Mouse (Mus musculus) heart, embryonic 14.5 days (tissue): ENCODE results near the gene Tbx21. TPM values are rescaled to one million over a fixed set of nuclear protein-coding genes. Genes with fewer than 3 reads are reported as not detected.
A peak's percentile ranks its signal among the peaks of the same experiment; 100 is the strongest.

Source experiments
- ATAC-seq: fragments of 200-750 bp; cut with Nextera tagmentation; 2 replicates; pipeline ENCODE4 v1.8.0; 2017; ENCODE audit warnings: low read depth, moderate TSS enrichment; ENCODE audit not compliant: insufficient number of reproducible peaks, insufficient read depth, low FRiP score
- H3K27ac ChIP-seq, 2 experiments: fragments of 200-500 bp in 1 of 2; fragments of 300-500 bp in 1 of 2; sonication (generic) in 1 of 2; replicated peaks in 1 of 2; 2 replicates each; pipeline ENCODE4 v1.5.1; 2012 to 2014; ENCODE audit warnings: low read depth in 2 of 2, low read length in 2 of 2, control low read depth in 1 of 2, mild to moderate bottlenecking in 1 of 2, mixed read lengths in 1 of 2; ENCODE audit not compliant: control insufficient read depth in 1 of 2, insufficient read depth in 1 of 2
- H3K27me3 ChIP-seq: fragments of 300-500 bp; sonication (generic); 2 replicates; pipeline ENCODE4 v1.6.1; 2014; ENCODE audit warnings: mild to moderate bottlenecking, low read length, control low read depth; ENCODE audit not compliant: control insufficient read depth, insufficient read depth
- H3K36me3 ChIP-seq: fragments of 300-500 bp; sonication (generic); 2 replicates; pipeline ENCODE4 v1.6.1; 2014; ENCODE audit warnings: mild to moderate bottlenecking, control low read depth, low read length, mixed read lengths; ENCODE audit not compliant: control insufficient read depth, insufficient read depth
- H3K4me1 ChIP-seq, 2 experiments: fragments of 200-500 bp in 1 of 2; fragments of 300-500 bp in 1 of 2; sonication (generic) in 1 of 2; 2 replicates each; pipeline ENCODE4 v1.6.1; 2012 to 2014; ENCODE audit warnings: low read length in 2 of 2, control low read depth in 1 of 2, mixed read lengths in 1 of 2; ENCODE audit not compliant: control insufficient read depth in 2 of 2, insufficient read depth in 2 of 2
- H3K4me2 ChIP-seq: fragments of 300-500 bp; sonication (generic); 2 replicates; pipeline ENCODE4 v1.6.1; 2014; ENCODE audit warnings: mild to moderate bottlenecking, low read length
- H3K4me3 ChIP-seq, 2 experiments: fragments of 200-500 bp in 1 of 2; fragments of 300-500 bp in 1 of 2; sonication (generic) in 1 of 2; 2 replicates each; pipeline ENCODE4 v1.5.1; 2012 to 2014; ENCODE audit warnings: low read length in 2 of 2, mild to moderate bottlenecking in 2 of 2, control low read depth in 1 of 2, low read depth in 1 of 2, moderate library complexity in 1 of 2; ENCODE audit not compliant: control insufficient read depth in 1 of 2, insufficient read depth in 1 of 2
- H3K9ac ChIP-seq: fragments of 300-500 bp; sonication (generic); 2 replicates; pipeline ENCODE4 v1.6.1; 2014; ENCODE audit warnings: mild to moderate bottlenecking, low read length
- H3K9me3 ChIP-seq: fragments of 300-500 bp; sonication (generic); 2 replicates; pipeline ENCODE4 v1.6.1; 2016; ENCODE audit warnings: low read length, control low read depth; ENCODE audit not compliant: control insufficient read depth
- WGBS: fragments of 180-500 bp; shearing (Covaris S2); extraction: QIAGEN DNeasy Blood & Tissue Kit; methylation state at CpG from one replicate; pipeline ENCODE4 v1.1.7; 2014; 5-methylcytosine and 5-hydroxymethylcytosine counted together
- polyA plus RNA-seq: library from polyadenylated mRNA; unstranded; fragments of >200 nt; fragmentation: Nextera tagmentation; extraction: Ambion mirVana; gene quantifications from 2 replicates; pipeline ENCODE4 v1.2.1, GENCODE M21; 2014

The Tbx21 gene
- polyA plus RNA-seq, 1 experiment from 2014 or later: 0.08 TPM

DNA sequence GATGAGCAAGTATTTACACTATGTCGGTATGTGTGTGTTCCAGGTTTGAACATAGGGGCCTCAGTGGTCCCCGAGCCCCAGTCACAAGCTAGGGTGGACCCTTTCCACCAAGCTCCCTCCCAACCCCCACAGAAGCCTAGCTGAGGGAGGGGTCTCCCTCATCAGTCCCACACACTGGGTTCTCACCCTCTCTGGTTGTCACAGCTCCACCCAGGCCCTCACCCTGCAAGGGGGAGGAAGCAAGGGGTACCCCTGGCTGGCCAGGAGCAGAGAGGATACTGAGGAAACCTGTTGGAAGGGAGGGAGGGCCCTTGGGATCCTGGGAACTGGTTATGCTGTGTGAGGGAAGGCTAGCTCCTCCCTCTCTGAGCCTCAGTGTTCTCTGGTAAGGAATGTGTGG is 30.2 kb upstream of the Tbx21 start:
- peaks cover 5% of the 10 kb centered on the region for H3K27me3 ChIP-seq
- H3K4me1 ChIP-seq: peaks cover 10 to 15% of the 10 kb centered on the region in 2 experiments; a peak in 3 of 4 replicates
- no peaks in the 10 kb centered on the region for H3K9me3 ChIP-seq
- 72% methylated on average over 2 of the region's 2 CpGs for WGBS
- no peak overlapping the region for H3K4me2 ChIP-seq
- no peak for ATAC-seq
- no peak overlapping the region for H3K4me3 ChIP-seq
- H3K36me3 ChIP-seq: peaks cover 32% of the 10 kb centered on the region
- H3K9ac ChIP-seq: no peak overlapping the region
- H3K27ac ChIP-seq: no peak overlapping the region

DNA sequence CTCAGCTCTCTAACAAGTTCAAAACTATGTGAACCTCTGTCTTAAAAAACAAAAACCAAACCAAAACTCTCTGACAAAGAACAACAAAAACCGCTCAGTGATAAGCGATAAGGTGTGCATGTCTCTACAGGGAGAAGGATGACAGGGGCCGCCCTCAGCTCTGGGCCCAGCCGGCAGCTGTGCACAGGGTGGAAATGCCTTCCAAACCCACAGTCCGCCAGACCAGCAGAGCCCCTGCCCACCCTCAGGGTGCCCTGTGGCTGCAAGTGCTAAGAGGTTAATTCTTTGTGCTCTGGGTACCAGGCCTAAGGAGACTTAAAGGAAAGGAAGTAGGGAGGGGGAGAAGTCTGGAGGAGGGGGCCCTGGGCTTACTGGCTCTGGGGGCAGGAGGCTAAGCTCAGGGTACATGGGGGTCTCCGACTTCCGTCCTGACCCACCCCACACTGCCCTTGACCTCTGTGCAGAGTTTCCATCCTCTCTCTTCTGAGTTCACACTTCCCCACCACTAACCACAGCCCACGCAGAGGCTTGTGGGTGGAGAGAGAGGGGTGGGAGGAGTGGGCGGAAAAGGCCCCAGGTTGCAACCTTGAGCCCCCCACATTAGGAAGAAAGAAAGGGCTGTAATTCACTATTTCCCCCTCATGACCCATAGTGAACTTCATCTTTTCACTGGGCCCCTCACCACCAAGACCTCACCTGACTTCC is 28.2 kb upstream of the Tbx21 start:
- 77% methylated on average over 9 of the region's 9 CpGs for WGBS
- peaks cover 10 to 18% of the 10 kb centered on the region in 2 experiments; a peak in 3 of 4 replicates for H3K4me1 ChIP-seq

GRCm38 (mm10) chr11:97142159-97142608 is 27.1 kb upstream of the Tbx21 start:
- Histone ChIP-seq H3K9ac (no peak overlapping the region), H3K36me3 (peaks cover 42% of the 10 kb centered on the region), H3K27ac (no peak overlapping the region), H3K27me3 (peaks cover 30% of the 10 kb centered on the region), H3K4me3 (no peak overlapping the region), H3K4me1 (peaks cover 7 to 17% of the 10 kb centered on the region in 2 experiments; a peak in 3 of 4 replicates), H3K4me2 (no peak overlapping the region), H3K9me3 (no peaks in the 10 kb centered on the region)
- WGBS: 66% methylated on average over 8 of the region's 8 CpGs
- ATAC-seq: no peak

More for the DNA sequence above, 28.2 kb upstream of the Tbx21 start:
- Histone ChIP-seq H3K27me3 (peaks cover 19% of the 10 kb centered on the region), H3K36me3 (peaks cover 43% of the 10 kb centered on the region), H3K27ac (no peak overlapping the region), H3K9ac (no peak overlapping the region), H3K4me3 (no peak overlapping the region), H3K9me3 (no peaks in the 10 kb centered on the region), H3K4me2 (no peak overlapping the region)
- no peak for ATAC-seq

- no peak for ATAC-seq
- Histone ChIP-seq H3K4me2 (no peak overlapping the region), H3K9me3 (no peaks in the 10 kb centered on the region), H3K36me3 (peaks cover 46% of the 10 kb centered on the region), H3K27me3 (peaks cover 34% of the 10 kb centered on the region), H3K4me1 (peaks cover 7 to 12% of the 10 kb centered on the region in 2 experiments; a peak in 3 of 4 replicates), H3K4me3 (no peak overlapping the region), H3K9ac (no peak overlapping the region), H3K27ac (no peak overlapping the region)
- WGBS: 75% methylated on average over 4 of the region's 4 CpGs
These were observed 25.7 kb upstream of the Tbx21 start for GRCm38 (mm10) chr11:97140811-97141210.

- Histone ChIP-seq H3K4me1 (peaks cover 7 to 12% of the 10 kb centered on the region in 2 experiments; a peak in 3 of 4 replicates), H3K9ac (peak overlapping the region; percentile 65), H3K4me3 (peak overlapping the region; percentile 34 to 45), H3K27me3 (peaks cover 37% of the 10 kb centered on the region), H3K4me2 (peak overlapping the region; percentile 81), H3K27ac (no peak overlapping the region), H3K36me3 (peaks cover 32% of the 10 kb centered on the region), H3K9me3 (no peaks in the 10 kb centered on the region)
- ATAC-seq: no peak
- WGBS: 24% methylated on average over 15 of the region's 15 CpGs
These were observed 24.1 kb upstream of the Tbx21 start for GRCm38 (mm10) chr11:97139256-97139655.

GRCm38 (mm10) chr11:97138554-97139226 is 23.6 kb upstream of the Tbx21 start:
- Histone ChIP-seq H3K9ac (peak overlapping the region; percentile 65), H3K4me2 (peak overlapping the region; percentile 81), H3K36me3 (peaks cover 29% of the 10 kb centered on the region), H3K27ac (no peak overlapping the region), H3K9me3 (no peaks in the 10 kb centered on the region), H3K4me3 (peak overlapping the region; percentile 34 to 45), H3K4me1 (peaks cover 7 to 12% of the 10 kb centered on the region in 2 experiments; a peak in 3 of 4 replicates), H3K27me3 (peaks cover 37% of the 10 kb centered on the region)
- whole genome bisulfite sequencing: 12% methylated on average over 57 of the region's 69 CpGs
- ATAC-seq: 0 out of 2 replicates have a peak, but pooled peaks have one; percentile 12

- Histone ChIP-seq H3K4me3 (no peak overlapping the region), H3K36me3 (peaks cover 16% of the 10 kb centered on the region), H3K9ac (no peak overlapping the region), H3K27ac (no peak overlapping the region), H3K27me3 (peaks cover 39% of the 10 kb centered on the region), H3K4me2 (no peak overlapping the region), H3K9me3 (no peaks in the 10 kb centered on the region), H3K4me1 (peaks cover 0 to 3% of the 10 kb centered on the region in 2 experiments; a peak in 2 of 4 replicates)
- no peak for ATAC-seq
- WGBS: 62% methylated on average over 5 of the region's 5 CpGs
These were observed 18.1 kb upstream of the Tbx21 start for GRCm38 (mm10) chr11:97133270-97133669.
